Mouse (Mus musculus): ENCODE data around the gene Atp6v1g2. TPM values are rescaled to one million over a fixed set of nuclear protein-coding genes. Genes with fewer than 3 reads are reported as not detected.
A peak's percentile ranks its signal among the peaks of the same experiment; 100 is the strongest.

Gene Atp6v1g2
- polyA plus RNA-seq, 1 experiment from 2014 or later, result 26.2 TPM

DNA sequence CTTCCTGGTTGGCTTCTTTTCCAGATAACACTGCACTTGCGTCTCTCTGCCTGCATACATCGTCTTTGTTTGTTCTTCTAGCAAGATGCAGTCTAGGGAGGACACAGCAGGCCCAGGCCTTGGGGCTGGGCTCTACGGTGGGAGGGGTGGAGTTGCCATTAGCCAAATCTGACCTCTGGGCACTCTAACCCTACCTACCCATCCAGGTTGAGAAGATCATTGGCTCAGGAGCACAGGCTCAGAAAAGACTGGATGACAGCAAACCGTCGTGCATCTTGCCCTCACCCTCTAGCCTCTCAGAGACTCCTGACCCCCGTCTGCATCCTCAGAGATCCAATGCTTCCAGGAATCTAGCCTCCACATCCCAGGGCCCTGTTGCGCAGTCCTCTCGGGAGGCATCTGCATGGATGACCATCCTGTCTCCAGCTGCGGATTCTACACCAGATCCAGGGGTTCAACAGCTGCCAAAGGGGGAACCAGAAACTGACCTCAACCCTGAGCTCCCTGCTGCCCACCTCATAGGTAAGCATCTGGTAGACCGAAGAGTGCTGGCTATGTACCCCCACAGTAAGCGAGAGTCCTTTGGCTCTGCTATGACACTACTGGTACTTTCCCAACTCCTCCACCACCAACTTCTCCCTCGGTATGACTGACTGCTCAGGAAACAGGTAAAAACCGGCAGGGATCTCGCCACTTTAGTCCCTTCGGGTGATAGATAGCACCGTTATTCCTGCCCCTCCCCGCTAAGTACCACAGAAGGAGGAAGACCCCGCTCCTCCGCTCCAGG is 38.4 kb upstream of the Atp6v1g2 start:
- no peak overlapping the region for H3K27ac ChIP-seq
- WGBS, result 48% methylated on average over 19 of the region's 19 CpGs
- peaks cover 9% of the 10 kb centered on the region for H3K4me1 ChIP-seq
- ATAC-seq (ENCODE audit: low FRiP score, low read depth), result no peak
- H3K4me3 ChIP-seq, result peak overlapping the region; percentile 36
- no peaks in the 10 kb centered on the region for H3K9me3 ChIP-seq
- peak overlapping the region; percentile 71 for H3K4me2 ChIP-seq (replicated peaks)
- H3K36me3 ChIP-seq, result no peaks in the 10 kb centered on the region
- H3K9ac ChIP-seq, result 0 out of 2 replicates have a peak overlapping the region, but pooled peaks have one; percentile 35
- peaks cover 34% of the 10 kb centered on the region for H3K27me3 ChIP-seq (replicated peaks)

DNA sequence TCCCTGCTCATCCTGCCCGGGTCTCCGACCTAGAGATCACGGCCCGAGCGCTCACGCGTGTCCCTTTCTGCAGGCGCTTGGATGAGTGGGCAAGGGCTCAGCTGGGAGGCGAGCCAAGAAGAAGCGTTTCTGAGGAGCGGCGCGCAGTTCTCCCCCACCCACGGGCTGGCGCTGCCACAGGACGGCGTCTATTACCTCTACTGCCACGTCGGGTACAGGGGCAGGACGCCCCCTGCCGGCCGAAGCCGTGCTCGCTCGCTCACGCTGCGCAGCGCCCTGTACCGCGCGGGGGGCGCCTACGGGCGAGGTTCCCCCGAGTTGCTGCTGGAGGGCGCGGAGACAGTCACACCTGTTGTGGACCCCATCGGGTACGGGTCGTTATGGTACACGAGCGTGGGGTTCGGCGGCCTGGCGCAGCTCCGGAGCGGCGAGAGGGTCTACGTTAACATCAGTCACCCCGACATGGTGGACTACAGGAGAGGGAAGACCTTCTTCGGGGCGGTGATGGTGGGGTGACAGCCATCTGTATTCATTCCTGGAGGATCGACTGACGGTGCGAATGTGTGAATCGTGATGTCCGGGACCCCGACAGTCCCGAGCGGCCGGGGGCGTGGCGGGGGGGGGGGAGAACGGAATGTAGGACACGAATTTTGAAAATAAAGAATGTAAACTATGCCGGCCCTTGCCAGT is 37.7 kb upstream of the Atp6v1g2 start:
- H3K4me3 ChIP-seq, result peak overlapping the region; percentile 36
- H3K27ac ChIP-seq, result no peak overlapping the region
- H3K4me1 ChIP-seq, result peaks cover 9% of the 10 kb centered on the region
- 0 out of 2 replicates have a peak overlapping the region, but pooled peaks have one; percentile 35 for H3K9ac ChIP-seq
- peak overlapping the region; percentile 71 for H3K4me2 ChIP-seq (replicated peaks)
- H3K27me3 ChIP-seq (replicated peaks), result peaks cover 37% of the 10 kb centered on the region
- ATAC-seq (ENCODE audit: low FRiP score, low read depth), result peak; percentile 74; the same call in 1 of the 2 replicates
- no peaks in the 10 kb centered on the region for H3K36me3 ChIP-seq
- H3K9me3 ChIP-seq, result no peaks in the 10 kb centered on the region
- WGBS, result 2% methylated on average over 66 of the region's 66 CpGs

DNA sequence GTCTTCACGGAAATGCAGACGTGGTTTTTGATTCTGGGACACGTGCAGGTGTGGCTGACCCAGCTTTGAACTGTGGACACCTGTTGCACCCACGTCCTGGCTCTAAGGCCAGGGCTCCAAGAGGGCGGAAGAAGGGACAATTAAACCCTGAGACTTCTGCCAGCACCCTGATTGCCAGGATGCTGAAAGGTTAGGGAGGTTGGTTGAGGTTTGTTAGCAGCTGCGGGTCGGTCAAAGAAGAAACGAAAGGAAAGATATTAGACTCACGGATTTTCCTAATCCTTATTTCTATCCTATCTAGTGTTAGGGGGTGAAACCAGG is 37.2 kb upstream of the Atp6v1g2 start:
- 31% methylated on average over 9 of the region's 9 CpGs for WGBS
- Histone ChIP-seq H3K27ac (no peak overlapping the region), H3K4me2 (replicated peaks) (peak overlapping the region; percentile 71), H3K9me3 (no peaks in the 10 kb centered on the region), H3K36me3 (no peaks in the 10 kb centered on the region), H3K27me3 (replicated peaks) (peaks cover 37% of the 10 kb centered on the region), H3K9ac (no peak overlapping the region), H3K4me1 (peaks cover 9% of the 10 kb centered on the region), H3K4me3 (peak overlapping the region; percentile 36)
- ATAC-seq (ENCODE audit: low FRiP score, low read depth), result no peak

DNA sequence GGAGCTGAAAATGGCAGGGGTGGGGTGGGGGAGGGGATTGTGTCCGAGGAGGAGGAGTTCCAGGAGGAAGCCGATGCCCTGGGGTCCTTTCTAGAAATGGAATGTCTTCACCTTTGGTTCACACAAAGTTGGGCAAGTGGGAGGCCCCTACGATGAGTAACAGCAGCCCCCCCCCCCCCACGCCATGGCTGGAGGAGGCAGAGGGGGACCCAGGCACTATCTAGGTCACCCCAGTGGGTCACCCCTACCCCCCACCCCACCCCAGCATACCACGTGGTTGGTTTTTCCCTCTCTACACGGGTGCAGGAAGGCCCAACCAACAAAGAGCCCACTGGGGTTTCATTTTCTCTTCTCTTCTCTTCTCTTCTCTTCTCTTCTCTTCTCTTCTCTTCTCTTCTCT is 36.3 kb upstream of the Atp6v1g2 start:
- H3K9ac ChIP-seq, result no peak overlapping the region
- H3K4me2 ChIP-seq (replicated peaks), result no peak overlapping the region
- peaks cover 9% of the 10 kb centered on the region for H3K4me1 ChIP-seq
- H3K9me3 ChIP-seq, result no peaks in the 10 kb centered on the region
- WGBS, result 59% methylated on average over 6 of the region's 6 CpGs
- H3K27ac ChIP-seq, result no peak overlapping the region
- no peak overlapping the region for H3K4me3 ChIP-seq
- no peaks in the 10 kb centered on the region for H3K36me3 ChIP-seq
- H3K27me3 ChIP-seq (replicated peaks), result peaks cover 41% of the 10 kb centered on the region
- no peak for ATAC-seq (ENCODE audit: low FRiP score, low read depth)

DNA sequence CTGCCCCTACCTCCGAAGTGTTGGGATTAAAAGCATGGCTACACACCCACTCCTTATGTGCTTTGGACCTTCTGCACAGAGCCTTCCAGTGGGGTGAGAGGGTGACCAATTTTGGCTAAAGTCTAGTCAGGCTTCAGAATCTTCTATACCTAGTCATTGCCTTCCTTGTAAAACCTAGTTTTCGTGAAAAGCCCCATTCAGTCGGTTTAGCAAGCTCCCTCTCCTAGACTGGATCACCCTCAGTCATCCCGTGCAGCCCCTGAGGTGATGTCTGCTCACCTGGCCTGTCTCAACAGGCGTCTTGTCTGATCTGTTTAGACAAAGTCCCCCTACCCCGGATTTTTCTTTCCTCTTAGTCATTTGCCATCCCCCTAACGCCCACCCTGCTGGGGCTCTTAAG is 35.4 kb upstream of the Atp6v1g2 start:
- Histone ChIP-seq H3K36me3 (no peaks in the 10 kb centered on the region), H3K27ac (no peak overlapping the region), H3K4me2 (replicated peaks) (no peak overlapping the region), H3K4me1 (peaks cover 9% of the 10 kb centered on the region), H3K4me3 (no peak overlapping the region), H3K27me3 (replicated peaks) (peaks cover 44% of the 10 kb centered on the region), H3K9me3 (no peaks in the 10 kb centered on the region), H3K9ac (no peak overlapping the region)
- ATAC-seq (ENCODE audit: low FRiP score, low read depth), result no peak
- WGBS, result 70% methylated on average over 7 of the region's 7 CpGs

DNA sequence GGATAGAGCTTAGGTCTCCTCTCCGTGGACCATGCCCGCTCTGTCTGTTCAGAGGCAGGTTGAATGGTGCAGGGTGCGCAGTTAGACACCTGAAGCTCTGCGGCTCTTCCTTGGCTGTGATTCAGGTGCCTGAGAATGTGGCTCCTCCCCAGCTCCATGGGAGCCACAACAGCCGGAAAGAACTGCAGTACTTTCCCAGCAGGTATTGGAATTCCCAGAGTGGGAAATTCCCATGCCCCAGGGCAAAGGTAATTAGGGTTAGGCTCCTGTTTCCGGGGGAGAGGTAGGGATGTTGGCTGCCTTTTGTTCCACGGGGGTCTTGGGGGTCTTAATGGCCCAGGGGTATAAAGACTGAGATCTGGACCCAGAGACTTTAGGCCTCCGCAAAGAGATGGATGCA is 34.5 kb upstream of the Atp6v1g2 start:
- peaks cover 44% of the 10 kb centered on the region for H3K27me3 ChIP-seq (replicated peaks)
- H3K9me3 ChIP-seq, result no peaks in the 10 kb centered on the region
- no peak for ATAC-seq (ENCODE audit: low FRiP score, low read depth)
- no peak overlapping the region for H3K4me2 ChIP-seq (replicated peaks)
- H3K4me1 ChIP-seq, result peaks cover 9% of the 10 kb centered on the region
- 21% methylated on average over 8 of the region's 8 CpGs for WGBS
- H3K4me3 ChIP-seq, result no peak overlapping the region
- no peak overlapping the region for H3K27ac ChIP-seq
- no peak overlapping the region for H3K9ac ChIP-seq
- no peaks in the 10 kb centered on the region for H3K36me3 ChIP-seq

DNA sequence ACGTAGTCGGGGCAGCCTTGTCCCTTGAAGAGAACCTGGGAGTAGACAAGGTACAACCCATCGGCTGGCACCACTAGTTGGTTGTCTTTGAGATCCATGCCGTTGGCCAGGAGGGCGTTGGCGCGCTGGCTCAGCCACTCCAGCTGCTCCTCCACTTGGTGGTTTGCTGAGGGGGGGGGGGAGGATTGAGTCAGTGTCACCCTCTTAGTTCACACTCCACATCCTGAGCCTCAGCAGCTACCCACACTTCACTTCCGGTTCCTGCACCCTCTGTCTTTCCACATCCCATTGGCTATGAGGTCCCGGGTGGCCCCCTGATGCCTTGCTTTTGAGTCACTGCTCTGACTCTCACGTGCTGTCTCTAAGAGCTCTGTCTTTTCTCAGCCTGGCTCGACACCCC is 33.1 kb upstream of the Atp6v1g2 start:
- Histone ChIP-seq H3K4me3 (no peak overlapping the region), H3K4me1 (peaks cover 9% of the 10 kb centered on the region), H3K9me3 (no peaks in the 10 kb centered on the region), H3K27me3 (replicated peaks) (peaks cover 37% of the 10 kb centered on the region), H3K36me3 (no peaks in the 10 kb centered on the region), H3K9ac (no peak overlapping the region), H3K27ac (no peak overlapping the region), H3K4me2 (replicated peaks) (no peak overlapping the region)
- WGBS, result 92% methylated on average over 11 of the region's 11 CpGs
- ATAC-seq (ENCODE audit: low FRiP score, low read depth), result no peak

DNA sequence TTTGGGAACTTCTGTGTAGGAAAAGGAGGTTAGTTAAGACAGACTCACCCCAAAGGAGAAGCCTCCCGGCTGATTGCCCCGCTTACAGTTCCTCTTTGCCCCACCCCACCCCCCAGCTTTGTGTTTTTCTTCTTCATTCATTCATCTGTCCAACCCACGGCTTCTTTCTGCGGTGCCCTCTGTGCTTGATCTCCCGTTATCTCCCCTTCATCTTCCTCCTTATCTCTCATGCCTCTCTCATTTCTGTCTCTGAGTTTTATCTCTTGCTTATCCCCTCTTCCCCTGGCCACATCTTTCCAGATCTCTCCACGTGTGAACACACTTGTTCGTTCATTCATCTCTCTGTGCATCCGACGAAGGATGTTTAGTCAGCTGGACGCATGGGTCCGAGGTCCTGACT is 32.3 kb upstream of the Atp6v1g2 start:
- 82% methylated on average over 11 of the region's 11 CpGs for WGBS
- H3K27me3 ChIP-seq (replicated peaks), result peaks cover 30% of the 10 kb centered on the region

DNA sequence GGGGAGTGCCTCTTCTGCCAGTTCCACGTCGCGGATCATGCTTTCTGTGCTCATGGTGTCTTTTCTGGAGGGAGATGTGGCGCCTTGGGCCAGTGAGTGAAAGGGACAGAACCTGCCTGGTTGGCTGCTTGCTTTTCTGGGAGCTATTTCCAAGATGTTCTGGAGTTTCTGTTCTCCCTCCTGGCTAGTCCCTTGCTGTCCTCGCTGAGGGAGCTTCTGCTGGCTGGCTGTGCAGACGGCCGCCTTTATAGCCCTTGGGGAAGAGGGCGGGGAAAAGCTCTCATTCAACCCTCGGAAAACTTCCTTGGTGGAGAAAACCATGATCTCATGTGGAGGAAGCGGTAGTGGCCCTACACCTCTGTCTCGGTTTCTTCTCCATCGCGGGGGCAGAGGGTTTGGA is 31.7 kb upstream of the Atp6v1g2 start, which contains the start of gene Tnf:
Tnf (minus strand) TSS at position 221 of the 400 bp plus-strand sequence.
- Histone ChIP-seq H3K27ac (no peak within 1 kb of the TSS), H3K4me2 (replicated peaks) (no peak within 1 kb of the TSS), H3K9me3 (no peaks in the 10 kb centered on the region), H3K27me3 (replicated peaks) (peaks cover 23% of the 10 kb centered on the region), H3K4me3 (no peak within 1 kb of the TSS), H3K36me3 (no peaks in the 10 kb centered on the region), H3K9ac (no peak within 1 kb of the TSS), H3K4me1 (no peaks in the 10 kb centered on the region)
- no peak for ATAC-seq (ENCODE audit: low FRiP score, low read depth)
- WGBS, result 35% methylated on average over 13 of the region's 13 CpGs

More for the DNA sequence above, 32.3 kb upstream of the Atp6v1g2 start:
- H3K9ac ChIP-seq, result no peak overlapping the region
- H3K4me2 ChIP-seq (replicated peaks), result no peak overlapping the region
- H3K4me3 ChIP-seq, result no peak overlapping the region
- no peaks in the 10 kb centered on the region for H3K9me3 ChIP-seq
- no peak for ATAC-seq (ENCODE audit: low FRiP score, low read depth)
- H3K4me1 ChIP-seq, result peaks cover 1% of the 10 kb centered on the region
- H3K27ac ChIP-seq, result no peak overlapping the region
- H3K36me3 ChIP-seq, result no peaks in the 10 kb centered on the region

DNA sequence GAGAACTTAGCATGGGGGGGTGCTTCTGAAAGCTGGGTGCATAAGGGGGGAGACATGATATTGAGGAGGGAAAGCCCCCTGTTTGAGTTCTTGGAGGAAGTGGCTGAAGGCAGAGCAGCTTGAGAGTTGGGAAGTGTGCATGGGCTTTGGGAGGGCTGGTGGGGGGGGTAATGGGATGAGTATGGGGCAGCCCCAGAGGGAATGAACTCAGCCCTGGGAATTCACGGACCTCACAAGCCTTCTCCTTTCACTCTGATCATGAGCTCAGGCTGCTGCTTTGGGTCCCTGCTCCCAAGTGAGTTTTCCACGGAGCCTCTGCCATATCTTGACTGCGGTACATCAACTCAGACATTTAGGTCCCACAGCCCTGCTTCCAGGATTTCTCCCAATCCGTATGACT is 31.0 kb upstream of the Atp6v1g2 start:
- Histone ChIP-seq H3K4me1 (no peaks in the 10 kb centered on the region), H3K27ac (no peak overlapping the region), H3K9me3 (no peaks in the 10 kb centered on the region), H3K27me3 (replicated peaks) (peaks cover 19% of the 10 kb centered on the region), H3K4me2 (replicated peaks) (no peak overlapping the region), H3K9ac (no peak overlapping the region), H3K36me3 (no peaks in the 10 kb centered on the region), H3K4me3 (no peak overlapping the region)
- no peak for ATAC-seq (ENCODE audit: low FRiP score, low read depth)
- 82% methylated on average over 4 of the region's 4 CpGs for WGBS

DNA sequence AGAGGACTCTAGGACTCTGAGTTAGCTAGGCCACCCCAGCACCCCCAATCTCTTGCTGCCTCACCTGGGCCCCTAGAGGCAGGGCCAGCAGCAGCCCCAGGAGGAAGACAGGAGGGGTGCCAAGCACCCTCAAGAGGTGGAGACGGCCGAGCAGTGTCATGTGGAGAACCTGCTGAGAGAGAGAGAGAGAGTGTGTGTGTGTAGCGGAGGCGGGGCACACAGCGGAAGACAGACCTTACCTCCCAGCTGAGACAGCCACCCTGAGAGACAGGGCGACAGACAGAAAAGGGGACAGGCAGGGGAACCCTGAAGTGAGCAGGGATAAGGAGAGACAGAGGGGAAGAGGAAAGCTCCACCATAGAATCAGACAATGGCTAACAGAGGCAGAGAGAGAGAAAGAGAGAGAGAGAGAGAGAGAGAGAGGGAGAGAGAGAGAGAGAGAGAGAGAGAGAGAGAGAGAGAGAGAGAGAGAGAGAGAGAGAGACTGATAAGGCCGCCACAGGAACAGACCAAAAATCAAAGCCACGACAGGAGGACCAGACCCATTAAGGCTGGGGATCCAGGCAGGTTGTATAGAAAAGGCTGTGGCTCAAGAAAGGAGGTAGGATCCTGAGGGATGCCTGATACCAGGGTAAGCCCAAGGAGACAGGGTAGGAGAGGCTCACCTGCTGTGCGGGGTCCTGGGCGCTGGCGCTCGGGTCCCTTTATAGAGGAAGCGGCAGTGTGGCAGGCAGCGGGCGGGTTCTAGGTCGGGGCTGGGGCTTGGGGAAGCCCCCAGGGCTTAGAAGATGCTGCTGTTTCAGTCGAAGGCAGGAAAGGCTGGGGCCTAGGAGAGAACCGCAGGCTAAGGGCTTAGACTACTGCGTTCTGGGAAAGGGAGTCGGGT is 28.7 kb upstream of the Atp6v1g2 start, which contains the start of gene Lta:
Lta (minus strand) TSS at position 858 of the 886 bp plus-strand sequence.
- H3K4me1 ChIP-seq, result no peaks in the 10 kb centered on the region
- ATAC-seq (ENCODE audit: low FRiP score, low read depth), result no peak
- H3K36me3 ChIP-seq, result no peaks in the 10 kb centered on the region
- no peak within 1 kb of the TSS for H3K4me2 ChIP-seq (replicated peaks)
- H3K27ac ChIP-seq, result no peak within 1 kb of the TSS
- WGBS, result 40% methylated on average over 20 of the region's 20 CpGs
- H3K27me3 ChIP-seq (replicated peaks), result peaks cover 18% of the 10 kb centered on the region
- no peaks in the 10 kb centered on the region for H3K9me3 ChIP-seq
- H3K9ac ChIP-seq, result no peak within 1 kb of the TSS
- H3K4me3 ChIP-seq, result no peak within 1 kb of the TSS

DNA sequence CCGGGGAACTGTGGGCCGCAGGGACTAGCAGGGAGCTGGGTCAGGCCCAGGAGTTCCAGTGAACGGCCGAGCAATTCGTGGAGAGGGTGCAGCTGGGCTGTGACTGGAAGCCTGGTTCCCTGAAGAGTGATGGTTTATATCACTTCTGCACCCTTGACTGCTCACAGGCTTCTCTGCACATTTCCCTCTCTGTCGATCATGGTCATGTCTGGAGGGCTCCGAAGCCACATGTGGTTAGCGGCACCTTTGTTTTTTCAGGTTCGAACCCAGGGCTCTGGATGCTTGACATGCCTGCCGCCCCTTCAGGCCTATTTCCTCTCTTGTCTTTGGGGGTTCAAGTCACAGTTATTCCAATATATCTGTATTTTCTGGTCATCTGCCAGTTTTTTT is 28.1 kb upstream of the Atp6v1g2 start:
- H3K27me3 ChIP-seq (replicated peaks), result peaks cover 12% of the 10 kb centered on the region
- no peaks in the 10 kb centered on the region for H3K4me1 ChIP-seq
- no peak for ATAC-seq (ENCODE audit: low FRiP score, low read depth)
- no peaks in the 10 kb centered on the region for H3K9me3 ChIP-seq
- H3K36me3 ChIP-seq, result no peaks in the 10 kb centered on the region
- no peak overlapping the region for H3K9ac ChIP-seq
- no peak overlapping the region for H3K4me2 ChIP-seq (replicated peaks)
- H3K27ac ChIP-seq, result no peak overlapping the region
- no peak overlapping the region for H3K4me3 ChIP-seq
- WGBS, result 73% methylated on average over 10 of the region's 10 CpGs
